Mouse (Mus musculus): Measurements from ENCODE around the gene Hist1h1e.

- TF ChIP-seq POLR2A (IDR thresholded peaks at IDR 0.05; ENCODE audit: control insufficient read depth, low read depth, low read length) = no peak
- no peak for TF ChIP-seq CTCF (IDR thresholded peaks at IDR 0.05; ENCODE audit: control insufficient read depth, insufficient read depth, insufficient replicate concordance, low read depth, low read length)
Measured at GRCm38 (mm10) chr13:23577835-23578234, 44.5 kb downstream of the Hist1h1e start.

All from testis, adult 2 months (tissue).